Comparison of ENCODE assay signal across 8 mouse cellular contexts in genomic region chr11:102244926-102245449, GRCm38 (mm10). TPM values are rescaled to one million over a fixed set of nuclear protein-coding genes. Genes with fewer than 3 reads are reported as not detected.
DNase-seq lines count a peak whose midpoint lies in the region; ATAC-seq and TF ChIP-seq lines count a peak whose summit lies in the region.

No protein-coding gene starts in this region.

- peak; percentile 88 for ATAC-seq in hindbrain, embryonic 14.5 days (ENCODE audit: low FRiP score)

- H3K4me3 ChIP-seq in thymus, adult 2 months (ENCODE audit: control insufficient read depth, insufficient read depth, low read length), result no peak overlapping the region
- peak overlapping the region; percentile 34 for H3K4me3 ChIP-seq in hindbrain, embryonic 14.5 days (replicated peaks; ENCODE audit: low read length)
- H3K4me3 ChIP-seq in midbrain, embryonic 10.5 days, result peak overlapping the region; percentile 54

- intact Hi-C loops in left cerebral cortex, postnatal 4 days (cut with DNase I), result loop anchor here (2.0 kb wide), 1 partner anchor 14 kb away; the partner anchor contains the start of gene Hdac5

- no peak for TF ChIP-seq CTCF in thymus, adult 2 months (IDR thresholded peaks at IDR 0.05; ENCODE audit: borderline replicate concordance, control insufficient read depth, extremely low read depth, insufficient read depth, low read length, poor library complexity)

- peak overlapping the region; percentile 77 for H3K4me2 ChIP-seq in hindbrain, embryonic 14.5 days (replicated peaks)

- H3K27ac ChIP-seq in thymus, adult 2 months (ENCODE audit: control insufficient read depth, insufficient read depth, low read length), result no peak overlapping the region
- H3K27ac ChIP-seq in hindbrain, embryonic 14.5 days, result peak overlapping the region; percentile 79
- peak overlapping the region; percentile 81 for H3K27ac ChIP-seq in midbrain, embryonic 10.5 days (replicated peaks)

- H3K9me3 ChIP-seq in hindbrain, embryonic 14.5 days (ENCODE audit: control insufficient read depth, low read length), result no peaks in the 10 kb centered on the region
- H3K9me3 ChIP-seq in midbrain, embryonic 10.5 days (replicated peaks), result peaks cover 4% of the 10 kb centered on the region; the same call in 1 of the 2 replicates

- WGBS in thymus, adult 2 months, result 3% methylated on average over 32 of the region's 32 CpGs
- under 1% methylated on average over 32 of the region's 32 CpGs for WGBS in hindbrain, embryonic 14.5 days
- WGBS in midbrain, embryonic 10.5 days, result 3% methylated on average over 32 of the region's 32 CpGs

- H3K36me3 ChIP-seq in thymus, adult 2 months (ENCODE audit: control insufficient read depth, insufficient read depth, low read length), result no peaks in the 10 kb centered on the region
- no peaks in the 10 kb centered on the region for H3K36me3 ChIP-seq in hindbrain, embryonic 14.5 days (replicated peaks; ENCODE audit: control insufficient read depth, insufficient read depth)
- no peaks in the 10 kb centered on the region for H3K36me3 ChIP-seq in midbrain, embryonic 10.5 days
- no peaks in the 10 kb centered on the region for H3K36me3 ChIP-seq in splenic B cell, adult 2 months (ENCODE audit: control insufficient read depth, insufficient read depth, low read length, poor library complexity, severe bottlenecking)

- no peak for TF ChIP-seq POLR2A in thymus, adult 2 months (IDR thresholded peaks at IDR 0.05; ENCODE audit: control insufficient read depth, extremely low read depth, insufficient read depth, low read length, poor library complexity)

- peak; percentile 48 for DNase-seq in thymus, postnatal 0 days (ENCODE audit: low spot score)
- no peak for DNase-seq in thymus, adult 2 months
- DNase-seq in cerebellum, adult 8-10 months, result peak; percentile 65
- peak; percentile 83 to 90 for DNase-seq in frontal cortex, adult 2 months (ENCODE audit: extremely low spot score in 1 of 2, low spot score in 1 of 2)
- peak; percentile 75 for DNase-seq in hindbrain, embryonic 14.5 days (ENCODE audit: low spot score)
- DNase-seq in left cerebral cortex, postnatal 4 days, result peak; percentile 47
- DNase-seq in midbrain, embryonic 10.5 days (ENCODE audit: low spot score), result peak; percentile 59
- peak; percentile 69 for DNase-seq in splenic B cell, adult 2 months (ENCODE audit: low read depth, low spot score)

- peak overlapping the region; percentile 69 for H3K9ac ChIP-seq in hindbrain, embryonic 14.5 days

- peaks cover 4% of the 10 kb centered on the region; the same call in 1 of the 2 replicates for H3K27me3 ChIP-seq in thymus, adult 2 months (ENCODE audit: control insufficient read depth, insufficient read depth, low read length)
- H3K27me3 ChIP-seq in hindbrain, embryonic 14.5 days (ENCODE audit: control insufficient read depth, insufficient read depth, low read length), result no peaks in the 10 kb centered on the region
- peaks cover 13% of the 10 kb centered on the region for H3K27me3 ChIP-seq in midbrain, embryonic 10.5 days (ENCODE audit: low read depth, poor library complexity, severe bottlenecking)
- no peaks in the 10 kb centered on the region for H3K27me3 ChIP-seq in splenic B cell, adult 2 months (ENCODE audit: control insufficient read depth, insufficient read depth, low read length, poor library complexity, severe bottlenecking)

- H3K4me1 ChIP-seq in thymus, adult 2 months (replicated peaks; ENCODE audit: control insufficient read depth, insufficient read depth, low read length), result peaks cover 16% of the 10 kb centered on the region
- peaks cover 21% of the 10 kb centered on the region for H3K4me1 ChIP-seq in hindbrain, embryonic 14.5 days (replicated peaks; ENCODE audit: control insufficient read depth, insufficient read depth, low read length)
- peaks cover 33% of the 10 kb centered on the region for H3K4me1 ChIP-seq in midbrain, embryonic 10.5 days

RNA-seq across cellular contexts. Expression of gene BC030867, which starts 3.7 kb away (rescaled TPM):
- polyA plus RNA-seq in thymus, postnatal 0 days (2015; fragmentation: Nextera tagmentation; extraction: Ambion mirVana), result 8.6 and 11.4 TPM in 2 replicates
- 13.0 and 17.7 TPM in 2 replicates for polyA plus RNA-seq in thymus, adult 2 months (2012; rRNA removed)
- 1.2 and 1.9 TPM in 2 replicates for polyA plus RNA-seq in frontal cortex, adult 2 months (2012; rRNA removed)
- 1.8 and 2.9 TPM in 2 replicates for polyA plus RNA-seq in hindbrain, embryonic 14.5 days (2014; fragmentation: Nextera tagmentation; extraction: Ambion mirVana)
- total RNA-seq in left cerebral cortex, postnatal 4 days (2021), result 1 to 10 TPM; 1.4 to 1.6 TPM
- 25.8 and 27.3 TPM in 2 replicates for polyA plus RNA-seq in midbrain, embryonic 10.5 days (2016; fragmentation: Nextera tagmentation; extraction: Ambion mirVana)

RNA-seq across cellular contexts. Expression of gene Hdac5, which starts 15.0 kb away (rescaled TPM):
- 19.9 and 24.8 TPM in 2 replicates for polyA plus RNA-seq in thymus, postnatal 0 days (2015; fragmentation: Nextera tagmentation; extraction: Ambion mirVana)
- polyA plus RNA-seq in thymus, adult 2 months (2012; rRNA removed), result 76.8 and 81.7 TPM in 2 replicates
- polyA plus RNA-seq in frontal cortex, adult 2 months (2012; rRNA removed), result 256 and 323 TPM in 2 replicates
- polyA plus RNA-seq in hindbrain, embryonic 14.5 days (2014; fragmentation: Nextera tagmentation; extraction: Ambion mirVana), result 40.7 and 50.8 TPM in 2 replicates
- 100 to 1,000 TPM; 205 to 213 TPM for total RNA-seq in left cerebral cortex, postnatal 4 days (2021)
- polyA plus RNA-seq in midbrain, embryonic 10.5 days (2016; fragmentation: Nextera tagmentation; extraction: Ambion mirVana), result 57.3 and 68.9 TPM in 2 replicates

RNA-seq across cellular contexts. Expression of gene Asb16, which starts 23.6 kb away (rescaled TPM):
- polyA plus RNA-seq in thymus, postnatal 0 days (2015; fragmentation: Nextera tagmentation; extraction: Ambion mirVana), result 0.07 TPM in 1 of 2 replicates, not detected in the other
- polyA plus RNA-seq in thymus, adult 2 months (2012; rRNA removed), result 0.12 and 0.27 TPM in 2 replicates
- 2.3 and 2.7 TPM in 2 replicates for polyA plus RNA-seq in frontal cortex, adult 2 months (2012; rRNA removed)
- 0.07 and 0.18 TPM in 2 replicates for polyA plus RNA-seq in hindbrain, embryonic 14.5 days (2014; fragmentation: Nextera tagmentation; extraction: Ambion mirVana)
- total RNA-seq in left cerebral cortex, postnatal 4 days (2021), result under 1 TPM; 0.91 to 0.98 TPM
- polyA plus RNA-seq in midbrain, embryonic 10.5 days (2016; fragmentation: Nextera tagmentation; extraction: Ambion mirVana), result 0.05 TPM in 1 of 2 replicates, not detected in the other

RNA-seq across cellular contexts. Expression of gene Tmub2, which starts 39.7 kb away (rescaled TPM):
- polyA plus RNA-seq in thymus, postnatal 0 days (2015; fragmentation: Nextera tagmentation; extraction: Ambion mirVana), result 41.1 and 45.1 TPM in 2 replicates
- polyA plus RNA-seq in thymus, adult 2 months (2012; rRNA removed), result 74.1 and 74.2 TPM in 2 replicates
- 82.5 and 85.4 TPM in 2 replicates for polyA plus RNA-seq in frontal cortex, adult 2 months (2012; rRNA removed)
- polyA plus RNA-seq in hindbrain, embryonic 14.5 days (2014; fragmentation: Nextera tagmentation; extraction: Ambion mirVana), result 74.3 and 77.8 TPM in 2 replicates
- 10 to 100 TPM; 53.6 to 56.1 TPM for total RNA-seq in left cerebral cortex, postnatal 4 days (2021)
- 51.3 and 60.5 TPM in 2 replicates for polyA plus RNA-seq in midbrain, embryonic 10.5 days (2016; fragmentation: Nextera tagmentation; extraction: Ambion mirVana)

RNA-seq across cellular contexts. Expression of gene Atxn7l3, which starts 51.4 kb away (rescaled TPM):
- 13.1 and 15.4 TPM in 2 replicates for polyA plus RNA-seq in thymus, postnatal 0 days (2015; fragmentation: Nextera tagmentation; extraction: Ambion mirVana)
- 89.9 TPM in 2 replicates for polyA plus RNA-seq in thymus, adult 2 months (2012; rRNA removed)
- 142 and 147 TPM in 2 replicates for polyA plus RNA-seq in frontal cortex, adult 2 months (2012; rRNA removed)
- 37.3 and 37.5 TPM in 2 replicates for polyA plus RNA-seq in hindbrain, embryonic 14.5 days (2014; fragmentation: Nextera tagmentation; extraction: Ambion mirVana)
- total RNA-seq in left cerebral cortex, postnatal 4 days (2021), result 100 to 1,000 TPM; 183 to 189 TPM
- 13.9 and 16.5 TPM in 2 replicates for polyA plus RNA-seq in midbrain, embryonic 10.5 days (2016; fragmentation: Nextera tagmentation; extraction: Ambion mirVana)
